Mouse (Mus musculus): Measurements from ENCODE around the gene Zfp281. TPM values are rescaled to one million over a fixed set of nuclear protein-coding genes. Genes with fewer than 3 reads are reported as not detected.

The Zfp281 gene
- polyA plus RNA-seq, 1 experiment from 2014 or later: 29.2 TPM

DNA sequence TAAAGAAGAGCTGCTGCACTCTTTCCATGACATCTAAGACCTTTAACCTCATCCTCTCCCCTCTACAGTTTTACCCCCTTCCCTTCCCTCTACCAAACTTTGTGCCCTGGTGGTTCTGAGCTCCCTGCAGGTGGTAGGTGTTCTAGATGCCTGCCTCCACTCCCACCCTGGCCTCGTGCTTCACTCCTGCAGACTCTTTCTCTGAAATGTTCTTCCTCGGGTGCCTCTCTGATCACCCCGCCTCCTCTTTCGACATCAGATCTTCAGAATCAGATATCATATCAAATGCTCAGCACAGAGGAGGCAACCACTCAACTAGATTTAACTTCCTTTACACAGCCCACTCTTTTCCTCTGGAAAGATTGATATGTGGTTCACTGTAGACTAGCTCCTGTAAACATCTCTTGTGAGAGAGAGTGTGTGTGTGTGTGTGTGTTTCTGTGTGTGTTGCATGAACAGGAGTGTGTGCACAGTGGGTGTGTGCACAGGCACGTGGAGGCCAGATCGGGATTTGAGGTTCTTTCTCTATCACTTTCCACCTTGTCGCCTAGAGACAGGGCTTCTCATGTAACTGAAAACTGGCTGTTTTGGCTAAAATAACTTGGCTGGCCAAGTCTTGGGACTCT is 7.4 kb upstream of the Zfp281 start:
- no peaks in the 10 kb centered on the region for H3K36me3 ChIP-seq
- no peaks in the 10 kb centered on the region for H3K9me3 ChIP-seq
- no peak overlapping the region for H3K9ac ChIP-seq (replicated peaks)
- ATAC-seq: no peak
- no peak overlapping the region for H3K4me2 ChIP-seq (replicated peaks)
- no peaks in the 10 kb centered on the region for H3K4me1 ChIP-seq (replicated peaks)
- no peak overlapping the region for H3K4me3 ChIP-seq (replicated peaks)
- WGBS: 88% methylated on average over 7 of the region's 7 CpGs
- no peaks in the 10 kb centered on the region for H3K27me3 ChIP-seq
- no peak overlapping the region for H3K27ac ChIP-seq

DNA sequence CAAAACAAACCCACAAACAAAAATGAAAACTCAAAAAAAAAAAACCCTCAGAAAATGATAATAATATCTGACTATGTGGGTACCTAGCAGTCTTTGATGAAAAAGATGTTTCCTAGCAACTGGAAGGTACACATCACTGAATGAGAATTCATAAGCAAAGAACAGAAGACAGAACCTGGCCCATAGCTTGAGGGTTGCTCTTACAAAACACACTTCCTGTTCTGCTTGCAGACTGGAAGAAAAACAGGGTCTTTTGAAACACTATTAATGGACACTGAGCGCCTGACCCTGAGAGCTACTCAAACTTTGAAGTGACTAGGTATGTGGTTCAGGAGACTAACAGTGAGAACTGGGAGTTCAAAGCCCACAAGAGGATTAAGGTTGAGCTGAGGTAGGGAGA is 6.1 kb upstream of the Zfp281 start:
- no peaks in the 10 kb centered on the region for H3K9me3 ChIP-seq
- H3K4me1 ChIP-seq (replicated peaks): no peaks in the 10 kb centered on the region
- H3K36me3 ChIP-seq: no peaks in the 10 kb centered on the region
- H3K27me3 ChIP-seq: no peaks in the 10 kb centered on the region
- no peak overlapping the region for H3K27ac ChIP-seq
- WGBS: 95% methylated on average over 1 of the region's 1 CpGs
- no peak overlapping the region for H3K4me2 ChIP-seq (replicated peaks)
- H3K9ac ChIP-seq (replicated peaks): no peak overlapping the region
- H3K4me3 ChIP-seq (replicated peaks): no peak overlapping the region
- no peak for ATAC-seq

DNA sequence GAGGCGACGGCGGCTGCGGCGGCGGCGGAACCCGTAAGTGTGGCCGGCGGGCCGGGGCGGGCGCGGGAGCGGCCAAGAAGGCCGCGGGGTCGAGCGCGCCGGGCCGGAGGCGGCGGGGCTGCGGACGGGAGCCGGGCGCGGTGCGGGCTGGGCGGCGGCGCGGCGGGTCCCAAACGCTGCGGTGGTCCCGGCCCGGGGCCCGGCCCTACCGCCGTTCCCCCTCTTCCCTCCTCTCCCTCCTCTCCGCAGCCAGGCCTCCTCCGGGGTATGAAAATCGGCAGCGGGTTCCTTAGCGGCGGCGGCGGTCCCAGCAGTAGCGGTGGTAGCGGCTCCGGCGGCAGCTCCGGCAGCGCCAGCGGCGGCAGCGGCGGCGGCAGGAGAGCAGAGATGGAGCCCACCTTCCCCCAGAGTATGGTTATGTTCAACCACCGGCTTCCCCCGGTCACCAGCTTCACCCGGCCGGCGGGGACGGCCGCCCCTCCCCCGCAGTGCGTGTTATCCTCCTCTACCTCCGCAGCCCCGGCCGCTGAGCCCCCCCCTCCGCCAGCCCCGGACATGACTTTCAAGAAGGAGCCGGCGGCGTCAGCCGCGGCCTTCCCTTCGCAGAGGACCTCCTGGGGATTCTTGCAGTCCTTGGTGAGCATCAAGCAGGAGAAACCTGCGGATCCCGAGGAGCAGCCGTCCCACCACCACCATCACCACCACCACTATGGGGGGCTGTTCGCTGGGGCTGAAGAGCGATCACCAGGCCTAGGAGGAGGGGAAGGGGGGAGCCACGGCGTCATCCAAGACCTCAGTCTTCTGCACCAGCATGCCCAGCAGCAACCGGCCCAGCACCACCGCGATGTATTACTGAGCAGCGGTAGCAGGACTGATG is 556 bp downstream of the Zfp281 start:
- Histone ChIP-seq H3K4me2 (replicated peaks) (peak overlapping the region; percentile 95), H3K4me3 (replicated peaks) (peak overlapping the region; percentile 93), H3K27ac (peak overlapping the region; percentile 97), H3K9me3 (no peaks in the 10 kb centered on the region), H3K9ac (replicated peaks) (peak overlapping the region; percentile 97), H3K4me1 (replicated peaks) (peaks cover 40% of the 10 kb centered on the region), H3K27me3 (no peaks in the 10 kb centered on the region), H3K36me3 (peaks cover 25% of the 10 kb centered on the region)
- WGBS: 2% methylated on average over 50 of the region's 92 CpGs
- ATAC-seq: peak; percentile 84

DNA sequence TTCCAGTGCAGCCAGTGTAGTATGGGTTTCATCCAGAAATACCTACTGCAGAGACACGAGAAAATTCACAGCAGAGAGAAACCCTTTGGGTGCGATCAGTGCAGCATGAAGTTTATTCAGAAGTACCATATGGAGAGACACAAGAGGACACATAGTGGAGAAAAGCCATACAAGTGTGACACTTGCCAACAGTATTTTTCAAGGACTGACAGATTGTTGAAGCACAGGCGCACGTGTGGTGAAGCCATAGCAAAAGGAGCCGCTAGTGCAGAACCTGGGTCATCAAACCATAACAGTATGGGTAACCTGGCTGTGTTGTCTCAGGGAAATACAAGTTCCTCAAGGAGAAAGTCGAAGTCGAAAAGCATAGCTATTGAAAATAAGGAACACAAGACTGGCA is 1.4 kb downstream of the Zfp281 start:
- H3K4me1 ChIP-seq (replicated peaks): peaks cover 46% of the 10 kb centered on the region
- peak overlapping the region; percentile 95 for H3K4me2 ChIP-seq (replicated peaks)
- H3K9me3 ChIP-seq: no peaks in the 10 kb centered on the region
- peak overlapping the region; percentile 97 for H3K9ac ChIP-seq (replicated peaks)
- H3K4me3 ChIP-seq (replicated peaks): peak overlapping the region; percentile 93
- WGBS: 94% methylated on average over 7 of the region's 7 CpGs
- peaks cover 30% of the 10 kb centered on the region for H3K36me3 ChIP-seq
- H3K27ac ChIP-seq: peak overlapping the region; percentile 97; the same call in 1 of the 2 replicates
- no peak for ATAC-seq
- H3K27me3 ChIP-seq: no peaks in the 10 kb centered on the region

DNA sequence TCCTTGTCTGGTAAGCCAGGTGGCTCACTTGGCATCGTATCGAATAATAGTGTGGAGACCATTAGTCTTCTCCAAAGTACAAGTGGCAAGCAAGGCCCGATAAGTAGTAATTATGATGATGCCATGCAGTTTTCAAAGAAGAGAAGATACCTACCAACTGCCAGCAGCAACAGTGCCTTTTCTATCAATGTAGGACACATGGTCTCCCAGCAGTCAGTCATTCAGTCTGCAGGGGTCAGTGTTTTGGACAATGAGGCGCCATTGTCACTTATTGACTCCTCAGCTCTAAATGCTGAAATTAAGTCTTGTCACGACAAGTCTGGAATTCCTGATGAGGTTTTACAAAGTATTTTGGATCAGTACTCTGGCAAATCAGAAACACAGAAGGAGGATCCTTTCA is 2.1 kb downstream of the Zfp281 start:
- Histone ChIP-seq H3K4me3 (replicated peaks) (0 out of 2 replicates have a peak overlapping the region, but pooled peaks have one; percentile 93), H3K9me3 (no peaks in the 10 kb centered on the region), H3K36me3 (peaks cover 30% of the 10 kb centered on the region), H3K4me1 (replicated peaks) (peaks cover 46% of the 10 kb centered on the region), H3K27me3 (no peaks in the 10 kb centered on the region), H3K9ac (replicated peaks) (no peak overlapping the region), H3K27ac (no peak overlapping the region), H3K4me2 (replicated peaks) (peak overlapping the region; percentile 95)
- 90% methylated on average over 5 of the region's 5 CpGs for WGBS
- no peak for ATAC-seq

DNA sequence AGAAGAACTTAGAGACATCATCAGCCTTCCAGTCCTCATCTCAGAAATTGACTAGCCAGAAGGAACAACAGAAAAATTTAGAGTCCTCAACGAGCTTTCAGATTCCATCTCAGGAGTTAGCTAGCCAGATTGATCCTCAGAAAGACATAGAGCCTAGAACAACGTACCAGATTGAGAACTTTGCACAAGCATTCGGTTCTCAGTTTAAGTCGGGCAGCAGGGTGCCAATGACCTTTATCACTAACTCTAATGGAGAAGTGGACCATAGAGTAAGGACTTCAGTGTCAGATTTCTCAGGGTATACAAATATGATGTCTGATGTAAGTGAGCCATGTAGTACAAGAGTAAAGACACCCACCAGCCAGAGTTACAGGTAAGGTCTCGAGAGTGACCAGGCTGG is 2.9 kb downstream of the Zfp281 start:
- Histone ChIP-seq H3K27me3 (no peaks in the 10 kb centered on the region), H3K9me3 (no peaks in the 10 kb centered on the region), H3K9ac (replicated peaks) (no peak overlapping the region), H3K4me3 (replicated peaks) (peak overlapping the region; percentile 4), H3K4me1 (replicated peaks) (peaks cover 46% of the 10 kb centered on the region), H3K27ac (no peak overlapping the region), H3K36me3 (peaks cover 34% of the 10 kb centered on the region), H3K4me2 (replicated peaks) (peak overlapping the region; percentile 95)
- ATAC-seq: no peak
- 88% methylated on average over 5 of the region's 5 CpGs for WGBS

DNA sequence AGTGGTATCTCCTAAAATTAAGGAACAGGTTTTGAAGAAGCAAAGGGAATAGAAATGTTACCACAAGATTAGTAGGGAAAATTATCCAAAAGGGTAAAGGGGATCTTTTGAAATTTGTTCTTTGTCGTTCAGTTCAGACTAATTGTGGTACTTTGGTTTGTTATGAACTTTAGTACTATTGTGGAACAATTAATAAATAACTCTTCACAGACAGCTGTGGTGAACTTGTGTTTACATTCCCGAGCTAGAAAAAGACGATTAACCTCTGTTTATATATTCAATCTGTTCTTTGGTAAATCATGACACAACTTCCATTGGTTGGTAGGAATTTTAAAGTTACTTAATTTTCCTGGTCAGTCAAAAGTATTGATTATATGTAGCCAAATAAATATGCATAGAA is 8.2 kb downstream of the Zfp281 start:
- H3K9me3 ChIP-seq: no peaks in the 10 kb centered on the region
- 95% methylated on average over 3 of the region's 3 CpGs for WGBS
- H3K9ac ChIP-seq (replicated peaks): no peak overlapping the region
- H3K4me3 ChIP-seq (replicated peaks): no peak overlapping the region
- ATAC-seq: no peak
- H3K4me2 ChIP-seq (replicated peaks): no peak overlapping the region
- H3K27ac ChIP-seq: no peak overlapping the region
- H3K27me3 ChIP-seq: no peaks in the 10 kb centered on the region
- H3K36me3 ChIP-seq: peaks cover 14% of the 10 kb centered on the region
- peaks cover 18% of the 10 kb centered on the region for H3K4me1 ChIP-seq (replicated peaks)

DNA sequence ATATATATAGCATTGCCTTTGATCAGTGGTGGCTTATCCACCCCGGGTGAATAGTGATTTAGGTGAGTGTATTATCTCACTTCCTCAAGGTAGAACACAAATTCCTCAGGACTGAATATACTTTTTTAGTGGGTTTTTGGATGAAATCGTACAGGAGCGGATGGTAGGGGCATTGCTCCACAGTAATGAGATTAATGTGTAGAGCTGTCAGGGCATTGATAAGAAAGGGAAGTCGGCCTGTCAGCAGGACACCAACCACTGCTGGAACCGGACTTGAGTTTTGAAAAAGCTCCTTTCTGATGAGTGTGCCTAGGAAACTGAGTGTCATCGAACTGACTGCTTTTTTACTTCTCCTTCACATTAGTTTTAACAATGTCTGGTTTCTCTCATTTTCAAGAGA is 10.9 kb downstream of the Zfp281 start:
- no peaks in the 10 kb centered on the region for H3K9me3 ChIP-seq
- no peak overlapping the region for H3K27ac ChIP-seq
- no peak overlapping the region for H3K9ac ChIP-seq (replicated peaks)
- peaks cover 9% of the 10 kb centered on the region; the same call in 1 of the 2 replicates for H3K36me3 ChIP-seq
- H3K4me1 ChIP-seq (replicated peaks): peaks cover 4% of the 10 kb centered on the region; the same call in 1 of the 2 replicates
- WGBS: 84% methylated on average over 6 of the region's 6 CpGs
- H3K4me2 ChIP-seq (replicated peaks): no peak overlapping the region
- no peak for ATAC-seq
- no peaks in the 10 kb centered on the region for H3K27me3 ChIP-seq
- no peak overlapping the region for H3K4me3 ChIP-seq (replicated peaks)

DNA sequence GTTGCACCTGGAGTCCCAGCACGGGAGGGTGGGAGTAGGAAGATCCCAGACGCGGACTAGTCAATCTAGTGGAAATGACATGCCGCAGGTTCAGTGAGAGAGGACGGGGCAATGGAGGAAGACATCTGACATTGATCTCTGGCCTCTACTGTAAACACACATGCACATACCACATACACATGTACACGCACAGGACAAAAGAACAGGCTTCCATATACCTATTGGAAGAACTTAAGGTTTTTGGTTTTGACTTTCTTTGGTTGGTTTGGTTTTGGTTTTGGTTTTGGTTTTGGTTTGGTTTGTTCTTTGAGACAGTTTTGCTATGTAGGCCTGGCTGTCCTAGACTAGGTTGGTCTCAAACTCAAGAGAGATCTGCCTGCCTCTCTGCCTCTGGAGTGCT is 12.2 kb downstream of the Zfp281 start:
- Histone ChIP-seq H3K9ac (replicated peaks) (no peak overlapping the region), H3K27ac (no peak overlapping the region), H3K9me3 (no peaks in the 10 kb centered on the region), H3K4me1 (replicated peaks) (no peaks in the 10 kb centered on the region), H3K27me3 (no peaks in the 10 kb centered on the region), H3K4me2 (replicated peaks) (no peak overlapping the region), H3K4me3 (replicated peaks) (no peak overlapping the region), H3K36me3 (0 out of 2 replicates have a peak, but pooled peaks cover 4% of the 10 kb centered on the region)
- WGBS: 93% methylated on average over 6 of the region's 6 CpGs
- ATAC-seq: no peak

DNA sequence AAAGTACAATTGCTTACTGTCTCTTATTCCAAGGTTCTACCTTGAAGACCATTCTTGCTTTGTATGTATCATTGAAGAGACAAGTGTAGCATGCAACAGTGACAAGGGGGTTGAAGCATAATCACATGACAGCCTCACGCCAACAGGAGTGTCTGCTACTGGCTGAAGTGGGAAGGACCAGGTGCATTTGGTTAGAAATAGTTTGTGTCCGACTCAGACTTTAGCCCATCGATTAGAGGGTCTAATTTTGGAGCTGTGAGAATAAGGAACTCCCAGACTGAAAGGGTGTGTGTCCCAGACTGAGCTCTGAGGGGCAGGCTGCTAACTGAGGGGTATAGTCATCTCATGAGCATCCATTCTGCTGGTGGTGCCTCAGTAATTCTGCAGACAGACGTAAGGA is 13.0 kb downstream of the Zfp281 start:
- Histone ChIP-seq H3K27me3 (no peaks in the 10 kb centered on the region), H3K36me3 (no peaks in the 10 kb centered on the region), H3K9ac (replicated peaks) (no peak overlapping the region), H3K27ac (no peak overlapping the region), H3K9me3 (no peaks in the 10 kb centered on the region), H3K4me1 (replicated peaks) (no peaks in the 10 kb centered on the region), H3K4me3 (replicated peaks) (no peak overlapping the region), H3K4me2 (replicated peaks) (no peak overlapping the region)
- 96% methylated on average over 4 of the region's 4 CpGs for WGBS
- ATAC-seq: no peak

DNA sequence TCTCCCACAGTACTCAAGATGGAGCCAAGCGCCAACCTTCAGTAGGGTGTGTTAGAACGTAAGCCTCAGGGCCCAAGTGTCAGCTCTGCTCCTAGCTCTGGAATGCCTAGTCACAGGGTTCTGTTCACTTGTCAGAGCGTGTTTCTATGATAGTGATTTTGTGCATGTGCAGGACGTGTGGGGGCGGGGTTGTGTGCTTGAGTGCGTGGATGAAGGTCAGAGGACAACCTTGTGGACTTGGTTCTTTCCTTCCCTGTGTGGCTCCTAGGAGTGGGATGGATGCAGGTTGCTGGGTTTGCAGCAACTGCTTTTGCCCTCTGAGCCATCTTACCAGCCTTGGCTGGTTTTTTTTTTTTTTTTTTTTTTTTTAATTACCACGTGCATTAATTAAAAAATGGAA is 13.5 kb downstream of the Zfp281 start:
- Histone ChIP-seq H3K27ac (no peak overlapping the region), H3K4me2 (replicated peaks) (no peak overlapping the region), H3K4me3 (replicated peaks) (no peak overlapping the region), H3K9me3 (no peaks in the 10 kb centered on the region), H3K9ac (replicated peaks) (no peak overlapping the region), H3K27me3 (no peaks in the 10 kb centered on the region), H3K36me3 (no peaks in the 10 kb centered on the region), H3K4me1 (replicated peaks) (no peaks in the 10 kb centered on the region)
- ATAC-seq: no peak
- WGBS: 93% methylated on average over 7 of the region's 7 CpGs

DNA sequence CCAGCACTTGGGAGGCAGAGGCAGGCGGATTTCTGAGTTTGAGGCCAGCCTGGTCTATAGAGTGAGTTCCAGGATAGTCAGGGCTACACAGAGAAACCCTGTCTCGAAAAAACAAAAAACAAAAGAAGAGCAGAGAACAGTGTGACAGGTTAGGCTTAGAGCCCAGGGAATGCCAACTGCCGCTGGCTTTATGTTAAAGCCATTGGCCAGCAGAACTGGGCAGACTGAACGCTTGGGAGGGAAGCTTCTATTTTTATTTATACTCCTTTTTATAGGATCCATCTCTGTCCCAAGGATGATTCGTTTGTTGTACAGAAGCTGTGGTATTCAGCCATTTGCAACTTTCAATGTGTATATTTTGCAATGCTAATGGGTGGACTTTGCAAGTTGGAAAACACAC is 14.0 kb downstream of the Zfp281 start:
- Histone ChIP-seq H3K9me3 (no peaks in the 10 kb centered on the region), H3K36me3 (no peaks in the 10 kb centered on the region), H3K27ac (no peak overlapping the region), H3K4me1 (replicated peaks) (no peaks in the 10 kb centered on the region), H3K4me3 (replicated peaks) (no peak overlapping the region), H3K27me3 (no peaks in the 10 kb centered on the region), H3K4me2 (replicated peaks) (no peak overlapping the region), H3K9ac (replicated peaks) (no peak overlapping the region)
- no peak for ATAC-seq
- WGBS: 91% methylated on average over 5 of the region's 5 CpGs
